Mouse (Mus musculus) testis, adult 2 months (tissue): ENCODE measurements around the gene Nsdhl. TPM values are rescaled to one million over a fixed set of nuclear protein-coding genes. Genes with fewer than 3 reads are reported as not detected.

Experiments used
- H3K27ac ChIP-seq: fragments of 200-500 bp; 2 replicates; pipeline ENCODE4 v1.5.1; 2012; ENCODE audit warnings: low read depth, low read length; ENCODE audit not compliant: control insufficient read depth, insufficient read depth
- H3K27me3 ChIP-seq: fragments of 200-500 bp; 2 replicates; pipeline ENCODE4 v1.6.1; 2012; ENCODE audit warnings: mild to moderate bottlenecking, low read length, moderate library complexity; ENCODE audit not compliant: control insufficient read depth, insufficient read depth
- H3K36me3 ChIP-seq: fragments of 200-500 bp; 2 replicates; pipeline ENCODE4 v1.6.1; 2012; ENCODE audit warnings: mild to moderate bottlenecking, low read length; ENCODE audit not compliant: control insufficient read depth, insufficient read depth
- H3K4me1 ChIP-seq: fragments of 200-500 bp; 2 replicates; pipeline ENCODE4 v1.6.1; 2012; ENCODE audit warnings: low read length; ENCODE audit not compliant: control insufficient read depth, insufficient read depth
- H3K4me3 ChIP-seq: fragments of 200-500 bp; 2 replicates; pipeline ENCODE4 v1.5.1; 2012; ENCODE audit warnings: low read depth, mild to moderate bottlenecking, low read length, moderate library complexity, mixed read lengths; ENCODE audit not compliant: control insufficient read depth
- CTCF ChIP-seq: fragments of 200-500 bp; IDR thresholded peaks from 2 replicates; pipeline ENCODE4 v1.5.1; 2012; ENCODE audit warnings: low read depth, mild to moderate bottlenecking, inconsistent platforms, low read length, moderate library complexity; ENCODE audit not compliant: control insufficient read depth, insufficient read depth, insufficient replicate concordance
- POLR2A ChIP-seq: fragments of 200-500 bp; IDR thresholded peaks from 2 replicates; pipeline ENCODE4 v1.6.1; 2012; ENCODE audit warnings: low read depth, mild to moderate bottlenecking, inconsistent platforms, low read length, moderate library complexity; ENCODE audit not compliant: control insufficient read depth
- polyA plus RNA-seq: library from polyadenylated mRNA; depleted of rRNA; stranded (reverse); fragments of >200 nt; gene quantifications from 2 replicates; pipeline ENCODE4 v1.2.3, GENCODE M21; 2012; rRNA removed

The Nsdhl gene
- polyA plus RNA-seq, result 5.7 and 6.5 TPM in 2 replicates

DNA sequence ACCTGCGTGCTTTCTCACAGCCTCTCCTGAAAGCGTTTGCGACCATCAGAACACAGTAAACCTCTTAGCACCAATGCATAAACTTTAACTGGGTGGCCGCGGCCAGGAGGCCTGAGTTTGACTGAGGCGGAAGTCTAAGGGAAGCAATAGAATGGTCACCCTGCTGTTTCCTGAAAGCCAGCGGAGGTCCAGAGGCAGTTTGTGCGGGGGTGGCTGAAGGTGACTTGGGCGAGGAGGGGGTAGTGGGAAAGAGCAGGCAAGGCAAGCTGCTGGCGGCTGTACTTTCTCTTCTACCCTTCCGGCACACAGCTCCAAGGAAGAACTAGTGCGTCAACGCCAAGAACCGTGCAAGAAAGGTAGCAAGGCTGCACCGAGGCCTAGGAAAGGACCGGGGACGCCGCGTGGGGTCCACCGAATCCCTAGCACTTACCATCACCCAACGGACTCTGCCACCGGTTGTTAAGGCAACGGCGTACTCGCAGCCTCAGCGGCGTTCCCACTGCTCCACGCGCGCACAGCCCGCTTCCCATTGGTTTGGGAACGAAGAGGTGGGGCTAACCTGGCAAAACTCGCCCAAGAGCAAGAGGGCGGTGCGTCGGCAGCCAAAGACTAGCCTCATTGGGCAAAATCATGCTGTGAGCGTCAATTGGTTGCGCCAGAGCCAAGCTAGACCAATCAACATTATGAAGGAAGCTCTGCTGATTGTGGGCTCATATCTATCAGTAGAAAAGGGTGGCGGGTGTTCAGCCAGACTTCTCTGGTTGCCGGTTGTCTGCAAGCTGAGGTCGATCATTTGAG is at the start of gene Nsdhl, which contains the start of gene Cetn2:
Gene Nsdhl, plus strand, starts transcription at position 674 of the 798 bp plus-strand sequence.
Gene Cetn2, minus strand, starts transcription at position 528 of the 798 bp plus-strand sequence.
- TF ChIP-seq CTCF (no peak), POLR2A (peak; percentile 33)
- H3K27ac ChIP-seq, result peak within 1 kb of the TSS; percentile 92
- no peaks in the 10 kb centered on the region for H3K4me1 ChIP-seq
- no peaks in the 10 kb centered on the region for H3K27me3 ChIP-seq
- no peaks in the 10 kb centered on the region for H3K36me3 ChIP-seq
- H3K4me3 ChIP-seq, result peak within 1 kb of the TSS; percentile 81

DNA sequence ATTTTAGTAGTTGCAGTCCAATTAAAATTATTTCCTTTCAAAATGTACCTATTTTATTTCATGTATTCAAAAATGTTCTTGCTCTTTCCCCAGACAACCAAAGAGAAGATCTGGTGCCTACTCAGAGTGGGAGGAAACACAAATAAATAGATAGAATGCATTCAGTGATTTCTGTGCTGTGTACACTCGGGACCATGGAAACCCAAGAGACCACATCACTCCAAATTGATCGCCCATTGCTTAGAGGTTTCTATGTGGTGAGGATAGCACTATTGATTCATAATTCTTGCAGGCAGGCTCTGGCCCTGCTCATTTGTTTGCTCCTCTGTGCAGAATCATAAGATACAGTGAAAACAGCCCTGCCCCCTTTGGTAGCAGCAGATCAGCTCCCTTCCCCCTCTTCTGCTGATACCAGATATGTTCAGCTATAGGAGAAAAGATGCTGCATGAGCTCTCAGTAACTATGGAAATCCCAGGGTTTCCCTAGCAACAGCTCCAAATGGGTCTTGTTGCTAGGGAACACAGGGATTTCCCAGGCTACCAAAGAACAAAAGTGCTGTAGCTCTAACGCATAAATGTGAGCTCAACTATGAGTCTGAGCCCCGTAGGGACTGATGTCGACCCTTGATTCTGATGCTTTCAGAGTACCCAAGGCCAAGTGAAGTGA is 22.8 kb upstream of the Nsdhl start:
- Histone ChIP-seq H3K4me3 (no peak overlapping the region), H3K27me3 (no peaks in the 10 kb centered on the region), H3K27ac (no peak overlapping the region), H3K4me1 (no peaks in the 10 kb centered on the region), H3K36me3 (no peaks in the 10 kb centered on the region)
- TF ChIP-seq CTCF (no peak), POLR2A (no peak)

DNA sequence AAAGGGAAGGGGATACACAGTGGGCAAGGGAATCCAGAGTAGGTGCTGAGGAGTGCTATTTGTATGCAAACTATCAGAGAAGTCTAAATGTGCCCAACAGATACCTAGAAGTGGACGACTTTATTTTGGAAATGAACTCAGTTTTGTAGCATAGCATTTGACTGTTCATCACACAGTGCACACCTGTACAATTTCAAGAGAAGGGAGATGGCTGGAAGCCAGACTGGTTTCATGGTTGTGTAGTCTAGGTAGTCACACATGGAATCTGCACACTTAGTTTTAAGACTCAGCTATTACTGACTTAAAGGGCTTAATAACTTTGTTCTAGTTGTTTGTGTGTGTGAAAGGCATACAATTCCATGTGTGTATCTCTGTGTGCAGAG is 22.3 kb upstream of the Nsdhl start:
- H3K27ac ChIP-seq, result no peak overlapping the region

DNA sequence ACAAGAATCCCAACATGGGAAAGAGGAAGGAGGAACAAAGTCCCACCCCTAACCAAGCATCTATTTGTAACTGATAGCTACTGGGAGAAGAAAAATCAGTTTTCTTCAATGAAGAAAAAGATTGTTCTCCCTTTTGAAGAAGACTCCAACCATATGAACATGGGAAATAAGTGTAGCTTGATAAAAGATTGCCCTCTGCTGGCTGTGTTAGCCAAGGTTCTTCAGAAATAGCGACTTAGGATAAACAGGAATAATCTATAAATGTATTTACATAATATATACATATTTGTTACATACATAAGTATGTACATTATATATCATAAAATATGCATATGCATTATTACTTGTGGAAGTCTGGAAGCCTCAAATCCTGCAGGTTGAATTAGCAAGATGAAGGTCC is 15.8 kb upstream of the Nsdhl start:
- Histone ChIP-seq H3K4me1 (no peaks in the 10 kb centered on the region), H3K36me3 (no peaks in the 10 kb centered on the region), H3K27ac (no peak overlapping the region), H3K27me3 (no peaks in the 10 kb centered on the region), H3K4me3 (no peak overlapping the region)
- TF ChIP-seq CTCF (no peak), POLR2A (no peak)

More for the DNA sequence above, 22.3 kb upstream of the Nsdhl start:
- no peak for TF ChIP-seq CTCF
- no peak for TF ChIP-seq POLR2A
- no peak overlapping the region for H3K4me3 ChIP-seq
- no peaks in the 10 kb centered on the region for H3K27me3 ChIP-seq
- H3K36me3 ChIP-seq, result no peaks in the 10 kb centered on the region
- no peaks in the 10 kb centered on the region for H3K4me1 ChIP-seq

DNA sequence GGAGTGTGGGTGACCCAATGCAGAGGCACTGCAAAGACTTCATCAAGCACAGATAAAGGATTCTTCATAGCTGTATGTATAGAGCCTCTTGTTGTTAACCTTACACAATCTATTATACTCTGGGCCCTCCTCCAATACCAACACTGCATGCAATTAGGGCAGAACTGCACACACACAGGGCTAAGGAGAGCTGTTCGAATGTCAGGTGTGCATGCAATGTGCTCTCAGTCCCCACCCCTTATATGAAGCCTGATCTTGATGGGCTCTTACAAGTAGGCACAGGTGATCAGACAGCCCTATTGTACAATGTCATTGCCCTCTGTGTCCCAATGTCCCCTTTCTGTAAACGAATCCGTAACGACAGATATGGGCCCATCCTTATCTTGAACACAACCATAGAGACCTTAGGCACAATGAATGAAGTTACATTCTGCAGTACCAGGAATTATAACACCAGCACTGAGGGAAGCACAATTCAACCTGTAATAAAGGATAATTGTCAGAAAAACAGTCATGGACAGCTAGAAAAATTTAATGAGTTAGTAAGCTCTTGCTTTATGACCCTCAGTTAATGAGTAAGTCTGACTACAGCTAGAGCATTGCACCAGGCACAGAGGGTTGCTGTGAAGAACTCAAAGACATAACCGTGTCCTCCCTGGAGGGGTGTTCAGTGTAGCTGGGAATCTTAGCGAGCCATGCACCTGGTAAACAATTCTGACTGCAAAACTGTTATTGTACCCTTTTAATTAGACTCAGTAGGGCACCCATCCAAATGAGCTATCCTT is 10.5 kb upstream of the Nsdhl start:
- Histone ChIP-seq H3K27me3 (no peaks in the 10 kb centered on the region), H3K36me3 (no peaks in the 10 kb centered on the region), H3K27ac (no peak overlapping the region), H3K4me3 (no peak overlapping the region), H3K4me1 (no peaks in the 10 kb centered on the region)
- no peak for TF ChIP-seq CTCF
- TF ChIP-seq POLR2A, result no peak

DNA sequence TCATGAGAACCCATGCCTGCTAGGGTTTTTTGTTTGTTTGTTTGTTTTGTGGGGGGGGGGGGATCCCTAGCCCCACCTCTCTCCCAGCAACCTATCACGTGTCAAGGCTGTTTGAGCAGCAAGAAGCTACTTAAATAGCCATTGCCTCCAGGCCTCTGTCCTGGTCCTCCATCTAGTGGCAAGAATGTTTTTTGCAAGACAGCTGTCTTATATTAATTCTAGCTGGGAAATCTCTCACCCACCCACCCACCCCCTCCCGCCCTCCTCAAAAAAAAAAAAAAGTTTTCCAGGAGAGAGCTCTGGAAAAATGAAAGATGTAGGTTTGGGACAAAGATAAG is 10.0 kb upstream of the Nsdhl start:
- H3K4me3 ChIP-seq, result no peak overlapping the region
- no peak overlapping the region for H3K27ac ChIP-seq
- H3K4me1 ChIP-seq, result no peaks in the 10 kb centered on the region
- H3K27me3 ChIP-seq, result no peaks in the 10 kb centered on the region
- no peak for TF ChIP-seq CTCF
- TF ChIP-seq POLR2A, result no peak
- no peaks in the 10 kb centered on the region for H3K36me3 ChIP-seq

DNA sequence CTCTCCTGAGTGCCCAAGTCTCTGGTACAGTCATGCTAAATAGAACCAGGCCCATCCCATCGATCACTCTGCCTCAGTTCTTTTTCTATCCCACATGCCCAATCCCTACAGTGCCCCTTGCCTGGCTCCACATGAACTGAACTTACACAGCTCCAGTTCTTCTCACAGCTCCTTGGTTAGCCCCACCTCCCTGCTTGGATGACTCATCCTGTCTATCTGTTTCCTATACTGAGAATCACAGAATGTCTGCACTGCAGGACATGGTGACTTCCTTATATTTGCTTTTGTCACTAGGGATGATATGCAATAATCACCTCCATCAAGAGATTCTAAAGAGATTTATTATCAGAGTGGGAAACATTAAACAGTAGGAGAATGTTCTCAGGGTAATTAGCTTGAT is 6.7 kb upstream of the Nsdhl start:
- no peak overlapping the region for H3K27ac ChIP-seq
- no peaks in the 10 kb centered on the region for H3K4me1 ChIP-seq
- TF ChIP-seq POLR2A (no peak), CTCF (no peak)
- H3K36me3 ChIP-seq, result no peaks in the 10 kb centered on the region
- no peaks in the 10 kb centered on the region for H3K27me3 ChIP-seq
- no peak overlapping the region for H3K4me3 ChIP-seq
